Mouse (Mus musculus) kidney, adult 2 months (tissue): Measurements from ENCODE around the gene 4930518I15Rik.

ENCODE experiments used
- CTCF ChIP-seq: fragments of 200-500 bp; conservative IDR thresholded peaks from 2 replicates; pipeline ENCODE4 v1.5.1; 2011; ENCODE audit warnings: low read depth, mild to moderate bottlenecking, control low read depth, low read length, moderate library complexity, mixed read lengths; ENCODE audit not compliant: insufficient read depth, insufficient read length
- POLR2A ChIP-seq: fragments of 200-500 bp; IDR thresholded peaks from one replicate; pipeline ENCODE4 v1.6.1; 2011; ENCODE audit warnings: low read depth, low read length, control low read depth

DNA sequence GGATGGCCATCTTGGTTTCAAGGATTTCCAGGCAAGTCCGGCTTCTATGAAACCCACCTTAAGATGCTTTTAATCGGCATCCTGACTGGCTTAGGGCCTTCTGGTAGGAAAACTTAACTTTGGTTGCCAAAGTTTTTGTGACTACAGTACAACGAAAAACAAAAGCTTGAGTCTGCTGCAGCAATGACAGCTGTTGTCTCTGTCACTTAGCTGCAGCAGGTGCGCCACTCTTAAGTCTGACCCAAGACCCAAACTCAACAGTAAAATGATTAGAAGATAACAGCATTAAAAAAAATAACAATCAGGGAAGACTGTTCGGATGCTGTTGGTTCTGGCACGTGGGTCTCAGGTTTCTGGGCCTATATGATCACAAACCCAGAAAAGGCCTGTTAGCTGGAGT, 18.9 kb downstream of the 4930518I15Rik start:
- TF ChIP-seq POLR2A (no peak), CTCF (no peak)
